Comparison of ENCODE assay signal across 21 mouse cellular contexts in genomic region chr3:89569058-89569457, GRCm38 (mm10). TPM values are rescaled to one million over a fixed set of nuclear protein-coding genes. Genes with fewer than 3 reads are reported as not detected.
DNase-seq lines count a peak whose midpoint lies in the region; ATAC-seq and TF ChIP-seq lines count a peak whose summit lies in the region.
"Had no signal": no experiment of that assay in that cellular context is flagged by ENCODE, and none has a peak within 500 bp of the region (broad histone marks: within the 10 kb centered on the region; RNA-seq: fewer than 3 reads in every experiment).

No protein-coding gene starts in this region.

- no peaks in the 10 kb centered on the region for H3K9me3 ChIP-seq in liver, postnatal 0 days (ENCODE audit: low read length)
- H3K9me3 ChIP-seq in liver, embryonic 12.5 days (replicated peaks): no peaks in the 10 kb centered on the region
- H3K9me3 ChIP-seq in intestine, embryonic 15.5 days: no peaks in the 10 kb centered on the region
- H3K9me3 ChIP-seq: embryonic facial prominence, embryonic 15.5 days; forebrain, embryonic 10.5 days; heart, embryonic 13.5 days; hindbrain, embryonic 15.5 days had no signal

- no peak for ATAC-seq in liver, postnatal 0 days
- no peak for ATAC-seq in liver, embryonic 12.5 days
- ATAC-seq in intestine, embryonic 15.5 days: no peak
- ATAC-seq: activated CD4-positive, CD25-positive, alpha-beta regulatory T cell, adult 4 months had no signal

- 0 out of 2 replicates have a peak, but pooled peaks cover 2% of the 10 kb centered on the region for H3K27me3 ChIP-seq in liver, postnatal 0 days (ENCODE audit: insufficient read depth, low read length)
- peaks cover 12% of the 10 kb centered on the region; the same call in 1 of the 2 replicates for H3K27me3 ChIP-seq in liver, embryonic 12.5 days (replicated peaks)
- no peaks in the 10 kb centered on the region for H3K27me3 ChIP-seq in intestine, embryonic 15.5 days (replicated peaks)
- H3K27me3 ChIP-seq: embryonic facial prominence, embryonic 15.5 days; hindbrain, embryonic 15.5 days had no signal

- no peak overlapping the region for H3K4me3 ChIP-seq in liver, postnatal 0 days (ENCODE audit: low read depth, low read length)
- no peak overlapping the region for H3K4me3 ChIP-seq in liver, embryonic 12.5 days
- no peak overlapping the region for H3K4me3 ChIP-seq in intestine, embryonic 15.5 days (replicated peaks)
- H3K4me3 ChIP-seq: embryonic facial prominence, embryonic 15.5 days; erythroblast, embryonic 14.5 days; forebrain, embryonic 10.5 days; gastrocnemius, adult 2 months; heart, embryonic 13.5 days; hindbrain, embryonic 15.5 days had no signal

- H3K4me2 ChIP-seq in liver, postnatal 0 days (ENCODE audit: low read depth, low read length): no peak overlapping the region
- no peak overlapping the region for H3K4me2 ChIP-seq in liver, embryonic 12.5 days
- H3K4me2 ChIP-seq in intestine, embryonic 15.5 days (replicated peaks): no peak overlapping the region
- H3K4me2 ChIP-seq: embryonic facial prominence, embryonic 15.5 days; heart, embryonic 13.5 days; hindbrain, embryonic 15.5 days had no signal

- WGBS in liver, postnatal 0 days (ENCODE audit: insufficient replicate concordance): 82% methylated on average over 1 of the region's 1 CpGs
- WGBS in liver, embryonic 12.5 days (ENCODE audit: insufficient replicate concordance): 76% methylated on average over 1 of the region's 1 CpGs
- WGBS in intestine, embryonic 15.5 days: 95% methylated on average over 1 of the region's 1 CpGs

- TF ChIP-seq EP300 in liver, postnatal 0 days (IDR thresholded peaks at IDR 0.05; ENCODE audit: low read depth): no peak

- no peaks in the 10 kb centered on the region for H3K36me3 ChIP-seq in liver, postnatal 0 days (replicated peaks; ENCODE audit: insufficient read depth, low read length)
- no peaks in the 10 kb centered on the region for H3K36me3 ChIP-seq in liver, embryonic 12.5 days
- no peaks in the 10 kb centered on the region for H3K36me3 ChIP-seq in intestine, embryonic 15.5 days
- H3K36me3 ChIP-seq: embryonic facial prominence, embryonic 15.5 days; forebrain, embryonic 10.5 days; heart, embryonic 13.5 days; hindbrain, embryonic 15.5 days had no signal

- no peak overlapping the region for H3K9ac ChIP-seq in liver, postnatal 0 days (replicated peaks)
- H3K9ac ChIP-seq in liver, embryonic 12.5 days: no peak overlapping the region
- H3K9ac ChIP-seq in intestine, embryonic 15.5 days: no peak overlapping the region
- H3K9ac ChIP-seq: embryonic facial prominence, embryonic 15.5 days; heart, embryonic 13.5 days; hindbrain, embryonic 15.5 days had no signal

- H3K27ac ChIP-seq in liver, postnatal 0 days (ENCODE audit: low read depth): no peak overlapping the region
- peak overlapping the region; percentile 75; the same call in 1 of the 2 replicates for H3K27ac ChIP-seq in liver, embryonic 12.5 days
- H3K27ac ChIP-seq in intestine, embryonic 15.5 days: no peak overlapping the region
- H3K27ac ChIP-seq: embryonic facial prominence, embryonic 15.5 days; forebrain, embryonic 10.5 days; gastrocnemius, adult 2 months; heart, embryonic 13.5 days; hindbrain, embryonic 15.5 days had no signal

- no peaks in the 10 kb centered on the region; the same call in 1 of the 2 replicates for H3K4me1 ChIP-seq in liver, postnatal 0 days (ENCODE audit: insufficient read depth)
- peaks cover 56% of the 10 kb centered on the region for H3K4me1 ChIP-seq in liver, embryonic 12.5 days
- H3K4me1 ChIP-seq in intestine, embryonic 15.5 days (replicated peaks): 0 out of 2 replicates have a peak, but pooled peaks cover 9% of the 10 kb centered on the region
- H3K4me1 ChIP-seq: embryonic facial prominence, embryonic 15.5 days had no signal

- peak; percentile 47 for DNase-seq in liver
- DNase-seq in liver, postnatal 0 days: no peak
- DNase-seq in c-Kit-negative CD71-positive TER-119-positive erythroid progenitor cells, embryonic 14.5 days (ENCODE audit: low read depth, low spot score): peak; percentile 9
- no peak for DNase-seq in retina, postnatal 1 day
- no peak for DNase-seq in lung, adult 18-20 months
- DNase-seq: adrenal gland, postnatal 25 days; cerebellum, adult 11-12 months; cerebellum, adult 9-11 months; embryo, embryonic 11 days; gastrocnemius, adult 2 months; gastrocnemius, postnatal 25 days; heart, adult 11 months; heart, postnatal 36 days had no signal

- TF ChIP-seq CTCF in liver, postnatal 0 days (IDR thresholded peaks at IDR 0.05; ENCODE audit: low read depth): no peak

RNA-seq across cellular contexts. Expression of gene Kcnn3, which starts 49.1 kb away (rescaled TPM):
- polyA plus RNA-seq in liver, postnatal 0 days (2015; fragmentation: Nextera tagmentation; extraction: Ambion mirVana): 0.04 TPM in 2 replicates
- polyA plus RNA-seq in liver, embryonic 12.5 days (2016; fragmentation: Nextera tagmentation; extraction: Ambion mirVana): 0.12 TPM in 1 of 2 replicates, not detected in the other
- 4.4 and 4.6 TPM in 2 replicates for polyA plus RNA-seq in intestine, embryonic 15.5 days (2015; fragmentation: Nextera tagmentation; extraction: Ambion mirVana)
- polyA plus RNA-seq: activated CD4-positive, CD25-positive, alpha-beta regulatory T cell, adult 4 months had no signal

Comparison
In these comparisons a context has a peak if more than half of its experiments do, and no peak if none do; other contexts are left out.
1. DNase-seq: peak in liver (single experiment) and c-Kit-negative CD71-positive TER-119-positive erythroid progenitor cells, embryonic 14.5 days (single experiment); none in liver, postnatal 0 days (single experiment), retina, postnatal 1 day (single experiment) and lung, adult 18-20 months (0 of 2).